Mouse (Mus musculus) lung, postnatal 10 days (tissue): Measurements from ENCODE around the gene Csnk1g2.
A peak's percentile ranks its signal among the peaks of the same experiment; 100 is the strongest.
"Not testable (repeated sequence)": the region's sequence is repeated elsewhere in the genome, so short reads cannot be mapped to it uniquely, and the experiment has no call there.

Source experiments
- DNase-seq: peaks from one replicate; pipeline ENCODE4 v3.0.0; 2021

Csnk1g2 gene

DNA sequence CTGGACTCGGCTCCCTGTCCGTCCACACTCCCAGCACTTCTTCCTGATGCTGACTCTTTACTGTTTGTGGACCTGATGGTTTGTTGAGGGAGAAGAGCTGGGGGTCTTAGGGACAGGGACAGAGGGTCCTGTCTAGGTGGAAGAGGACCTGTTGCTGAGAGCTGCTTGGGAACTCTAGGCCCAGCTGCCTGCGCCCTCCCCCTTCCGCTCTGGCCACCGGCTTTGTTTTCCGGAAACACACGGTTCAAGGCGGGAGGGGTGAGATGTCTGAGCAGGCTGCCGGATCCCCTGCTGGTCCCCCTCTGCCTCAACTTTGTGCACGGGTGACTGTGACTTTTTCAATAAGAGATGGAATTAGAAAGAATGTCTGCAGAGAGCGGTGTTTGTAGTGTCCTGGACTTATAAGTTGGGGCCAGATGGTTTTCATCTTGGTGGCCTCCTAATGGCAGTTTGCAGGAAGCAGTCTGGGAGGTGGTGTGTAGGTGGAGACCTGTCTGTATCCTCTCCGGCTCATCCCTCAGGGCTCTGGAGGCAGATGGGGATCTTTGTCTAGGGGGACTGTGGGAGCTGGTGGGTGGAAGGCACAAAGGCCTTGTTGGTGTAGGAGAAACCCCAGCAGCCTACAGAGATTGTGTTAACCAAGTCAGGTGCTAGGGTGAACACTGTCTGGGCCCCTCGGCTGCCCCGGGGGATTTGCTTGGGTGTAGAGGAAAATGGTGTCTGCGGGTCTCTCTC, 986 bp downstream of the Csnk1g2 start:
- DNase-seq, result peak; percentile 83

DNA sequence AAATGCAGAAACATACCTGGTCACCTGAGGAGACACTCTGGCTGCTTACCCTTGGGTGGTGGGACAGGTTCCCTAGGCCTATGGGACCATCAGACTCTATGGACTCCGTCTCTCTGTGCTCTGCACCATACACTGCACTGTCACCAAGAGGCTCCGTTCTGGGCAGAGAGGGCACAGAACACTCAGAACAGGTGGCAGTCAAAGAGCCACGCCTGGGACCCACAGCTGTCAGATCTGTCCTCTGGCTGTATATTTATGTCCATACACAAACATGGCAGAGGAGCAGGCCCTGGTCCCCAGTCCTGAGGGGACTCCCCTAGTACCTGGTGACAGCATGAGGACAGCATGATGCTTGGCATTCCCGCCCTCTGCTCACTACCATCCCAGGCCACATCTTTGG, 3.1 kb downstream of the Csnk1g2 start:
- no peak for DNase-seq

DNA sequence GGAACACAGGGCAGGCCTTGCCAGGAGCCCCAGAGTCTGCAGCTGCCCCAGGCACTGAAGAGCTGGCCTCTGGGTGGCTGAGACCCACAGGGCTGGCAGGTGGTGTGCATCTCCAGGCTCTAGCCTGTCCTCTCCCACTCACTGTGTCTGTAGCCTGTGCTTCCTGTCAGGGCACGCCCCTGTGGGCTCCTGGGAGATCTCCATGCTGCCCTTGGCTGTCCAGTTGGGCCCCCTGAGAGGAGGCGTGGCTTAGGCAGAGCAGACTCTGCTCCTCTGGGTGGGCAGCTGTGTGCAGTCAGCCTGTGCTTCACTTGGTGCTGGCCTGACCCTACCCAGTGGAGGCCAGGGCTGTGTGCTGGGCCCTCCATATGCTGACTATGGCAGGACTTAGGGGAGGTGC, 5.0 kb downstream of the Csnk1g2 start:
- peak; percentile 65 for DNase-seq

DNA sequence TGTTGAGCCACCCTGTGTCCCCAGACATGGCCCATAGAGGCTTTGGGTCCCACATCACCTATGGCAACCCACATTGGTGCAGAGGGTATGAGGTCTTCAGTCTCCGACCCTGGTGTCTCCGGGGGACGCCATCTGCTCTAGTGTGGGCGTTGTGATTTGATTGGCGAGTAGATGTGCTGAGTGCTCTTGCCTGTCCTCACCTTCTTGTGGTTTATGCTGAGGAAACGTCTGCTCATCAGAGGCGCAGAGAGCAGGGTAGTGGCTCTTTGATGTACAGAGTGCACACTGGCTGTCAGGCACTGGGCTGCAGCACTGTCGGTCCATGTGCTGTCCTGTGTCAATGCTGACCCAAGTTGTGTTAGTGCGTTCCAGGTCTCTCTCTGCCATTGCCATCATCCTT, 6.3 kb downstream of the Csnk1g2 start:
- DNase-seq, result no peak

DNA sequence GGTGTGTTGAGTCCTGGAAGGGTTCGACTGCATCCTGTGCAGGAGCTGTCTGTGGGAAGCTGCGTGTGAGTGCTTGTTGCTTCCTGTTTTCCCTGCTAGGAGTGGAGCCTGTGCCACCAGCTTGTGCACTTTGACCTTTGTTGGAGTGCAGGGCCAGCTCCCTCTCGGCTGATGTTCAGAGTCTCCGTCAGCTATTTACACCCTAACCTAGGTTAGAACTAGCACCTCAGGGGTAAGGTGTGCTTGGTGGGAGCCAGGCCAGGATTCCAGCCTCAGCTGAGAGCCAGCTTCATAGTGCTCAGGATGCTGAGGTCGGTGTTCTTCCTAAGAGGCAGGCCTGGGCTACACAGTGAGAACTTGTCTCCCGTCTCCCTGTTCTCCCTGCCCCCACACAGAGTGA, 12.7 kb downstream of the Csnk1g2 start:
- no peak for DNase-seq

DNA sequence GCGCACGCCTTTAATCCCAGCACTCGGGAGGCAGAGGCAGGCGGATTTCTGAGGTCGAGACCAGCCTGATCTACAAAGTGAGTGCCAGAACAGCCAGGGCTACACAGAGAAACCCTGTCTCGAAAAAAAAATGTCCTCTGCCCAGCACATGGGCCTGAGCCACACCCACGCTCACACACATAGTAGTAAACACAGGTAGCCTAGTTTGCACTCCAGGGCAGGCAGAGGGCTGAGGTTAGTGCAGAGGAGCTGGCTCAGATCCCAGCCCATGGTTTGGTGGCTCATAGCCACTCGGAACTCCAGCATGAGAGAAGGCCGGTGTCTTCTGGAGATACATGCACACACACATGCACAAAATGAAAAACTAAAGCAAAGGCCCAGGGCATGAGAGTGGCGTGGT, 24.3 kb downstream of the Csnk1g2 start:
- DNase-seq, result no peak

DNA sequence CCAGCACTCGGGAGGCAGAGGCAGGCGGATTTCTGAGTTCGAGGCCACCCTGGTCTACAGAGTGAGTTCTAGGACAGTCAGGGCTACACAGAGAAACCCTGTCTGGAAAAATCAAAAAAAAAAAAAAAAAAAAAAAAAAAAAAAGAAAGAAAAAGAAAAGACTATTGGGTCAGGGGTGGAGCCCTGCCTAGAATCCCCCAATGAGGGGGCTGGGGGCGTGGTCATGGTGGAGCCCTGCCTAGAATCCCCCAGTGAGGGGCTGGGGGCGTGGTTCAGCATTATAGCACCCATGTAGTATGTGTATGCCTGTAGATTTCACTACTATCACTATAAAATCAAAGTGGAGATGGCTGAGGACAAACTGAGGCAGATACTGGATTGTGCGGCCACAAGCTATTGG, 27.3 kb downstream of the Csnk1g2 start:
- not testable (repeated sequence) for DNase-seq

DNA sequence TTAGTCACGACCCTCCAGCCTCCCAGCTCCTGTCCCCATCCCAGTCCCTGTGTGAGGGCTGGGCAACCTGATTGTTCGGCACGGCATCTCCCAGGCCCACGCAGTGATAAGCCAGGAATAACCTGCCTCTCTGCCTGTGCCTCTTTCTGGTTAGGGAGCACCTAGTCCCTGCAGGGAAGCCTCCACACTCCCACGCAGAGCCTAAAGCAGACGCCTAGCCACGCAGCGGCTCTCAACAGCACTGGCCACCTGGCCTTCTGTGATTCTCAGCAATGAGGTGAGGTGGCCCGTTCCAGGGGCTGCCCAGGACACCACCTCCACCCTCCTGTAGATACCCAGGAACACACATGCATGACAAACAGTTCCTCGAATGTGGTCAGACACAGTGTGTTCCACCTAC, 27.8 kb downstream of the Csnk1g2 start:
- no peak for DNase-seq

DNA sequence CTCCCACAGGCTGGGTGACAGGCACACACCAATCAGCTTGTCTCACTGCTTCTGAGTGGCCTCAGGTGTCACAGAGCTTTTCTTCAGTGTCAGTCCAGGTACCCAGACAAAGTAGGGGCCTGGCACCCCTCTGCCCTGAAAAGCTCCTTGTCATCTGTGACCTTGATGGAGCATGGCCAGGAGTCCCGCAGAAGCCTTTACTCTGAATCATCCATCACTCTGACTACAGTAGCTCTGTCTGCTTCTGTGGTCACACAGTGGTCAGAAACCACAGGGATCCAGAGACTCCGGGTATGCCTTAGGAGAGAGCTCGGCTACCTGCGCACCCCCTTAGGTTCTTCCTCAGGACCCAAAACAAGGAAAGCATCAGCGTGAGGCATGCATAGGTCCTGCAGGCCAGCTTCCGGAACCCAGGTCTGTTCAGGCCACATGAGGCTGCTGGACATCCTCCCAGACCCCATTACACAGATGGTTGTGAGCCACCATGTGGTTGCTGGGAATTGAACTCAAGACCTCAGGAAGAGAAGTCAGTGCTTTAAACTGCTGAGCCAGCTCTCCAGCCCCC, 30.6 kb downstream of the Csnk1g2 start:
- no peak for DNase-seq

DNA sequence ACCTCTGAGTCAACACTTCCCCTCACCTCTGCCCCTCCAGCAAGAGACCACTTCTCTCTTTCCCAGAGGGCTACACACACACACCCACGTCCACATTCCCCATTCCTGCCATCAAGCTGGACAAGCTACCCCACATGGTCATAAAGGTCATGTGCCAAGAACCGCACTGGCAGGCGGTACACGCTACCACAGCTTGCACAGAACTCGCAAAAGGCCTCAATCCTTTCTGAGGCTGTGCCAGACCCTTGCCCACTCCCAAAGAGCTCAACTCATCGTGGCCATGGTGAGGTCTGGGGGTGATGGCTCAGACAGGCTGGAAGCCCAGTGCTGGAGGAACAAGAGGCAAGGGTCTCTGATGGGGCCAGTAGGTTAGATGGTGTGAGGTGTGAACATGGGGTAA, 32.2 kb downstream of the Csnk1g2 start:
- DNase-seq, result no peak

DNA sequence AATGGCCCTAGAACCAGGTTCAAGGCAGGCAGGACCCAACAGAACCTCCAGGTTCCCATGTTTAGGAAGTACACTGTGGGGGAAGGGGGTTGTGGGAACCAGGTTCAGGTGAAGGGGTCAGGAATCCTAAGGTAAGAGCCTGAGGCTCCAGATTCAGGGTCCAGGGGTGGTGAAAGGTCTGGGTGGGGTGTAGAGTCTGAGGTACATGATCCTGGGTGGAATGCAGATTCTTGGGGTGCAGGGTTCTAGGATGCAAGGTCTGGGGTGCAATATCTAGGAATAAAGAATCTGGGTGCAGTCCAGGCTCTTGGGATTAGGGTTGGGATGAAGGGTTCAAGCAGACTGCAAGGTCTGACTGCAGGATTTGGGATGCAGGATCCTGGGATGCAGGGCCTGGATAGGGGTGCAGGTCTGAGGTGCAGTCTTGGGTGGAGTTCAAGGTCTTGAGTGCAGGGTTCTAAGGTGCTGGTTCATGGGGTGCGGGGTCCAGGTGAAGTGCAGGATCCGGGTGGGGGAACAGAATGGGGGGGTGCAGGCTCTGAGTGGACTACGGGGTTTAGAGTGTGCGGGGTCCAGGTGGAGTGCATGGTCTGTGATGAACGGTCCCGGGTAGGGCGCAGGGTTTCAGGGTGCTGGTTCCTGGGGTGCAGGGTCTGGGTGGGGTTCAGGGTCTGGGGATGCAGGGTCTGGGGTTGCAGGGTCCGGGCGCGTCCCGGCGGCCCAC, 32.9 kb downstream of the Csnk1g2 start:
- DNase-seq, result no peak

DNA sequence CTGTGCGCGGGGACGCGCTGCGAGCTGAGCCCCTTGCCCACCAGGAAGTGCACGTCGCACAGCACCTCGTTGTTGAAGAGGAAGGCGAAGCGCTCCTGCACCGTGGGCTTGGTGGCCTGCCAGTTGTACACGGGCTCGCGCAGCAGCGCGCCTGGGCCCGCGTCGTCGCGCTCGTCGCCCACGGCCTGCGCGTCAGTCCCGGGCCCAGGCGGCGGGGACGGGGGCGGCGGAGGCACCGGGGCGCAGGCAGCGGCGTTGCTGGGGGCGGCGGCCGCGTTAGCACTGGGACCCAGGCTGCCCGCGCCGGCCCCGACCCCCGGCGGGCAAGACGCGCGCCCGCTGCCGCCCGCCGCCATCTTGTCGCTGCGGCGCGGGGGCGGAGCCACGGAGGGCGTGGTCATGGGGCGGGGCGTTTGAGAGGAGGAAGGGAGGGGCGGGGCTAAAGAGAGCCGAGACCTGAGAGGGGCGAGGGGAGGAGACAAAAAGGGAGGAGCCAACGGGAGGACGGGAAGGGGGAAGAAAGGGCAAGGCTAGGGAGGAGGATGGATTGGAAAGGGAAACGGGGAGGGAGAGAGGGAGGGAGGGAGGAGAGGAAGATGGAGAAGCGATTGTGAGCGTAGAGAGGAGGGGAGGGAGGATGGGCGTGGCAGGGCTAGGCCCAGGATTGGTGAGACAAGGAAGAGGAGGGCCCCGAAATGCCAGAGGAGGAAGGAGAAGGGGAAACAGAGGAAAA, 33.7 kb downstream of the Csnk1g2 start:
- DNase-seq, result peak; percentile 99

DNA sequence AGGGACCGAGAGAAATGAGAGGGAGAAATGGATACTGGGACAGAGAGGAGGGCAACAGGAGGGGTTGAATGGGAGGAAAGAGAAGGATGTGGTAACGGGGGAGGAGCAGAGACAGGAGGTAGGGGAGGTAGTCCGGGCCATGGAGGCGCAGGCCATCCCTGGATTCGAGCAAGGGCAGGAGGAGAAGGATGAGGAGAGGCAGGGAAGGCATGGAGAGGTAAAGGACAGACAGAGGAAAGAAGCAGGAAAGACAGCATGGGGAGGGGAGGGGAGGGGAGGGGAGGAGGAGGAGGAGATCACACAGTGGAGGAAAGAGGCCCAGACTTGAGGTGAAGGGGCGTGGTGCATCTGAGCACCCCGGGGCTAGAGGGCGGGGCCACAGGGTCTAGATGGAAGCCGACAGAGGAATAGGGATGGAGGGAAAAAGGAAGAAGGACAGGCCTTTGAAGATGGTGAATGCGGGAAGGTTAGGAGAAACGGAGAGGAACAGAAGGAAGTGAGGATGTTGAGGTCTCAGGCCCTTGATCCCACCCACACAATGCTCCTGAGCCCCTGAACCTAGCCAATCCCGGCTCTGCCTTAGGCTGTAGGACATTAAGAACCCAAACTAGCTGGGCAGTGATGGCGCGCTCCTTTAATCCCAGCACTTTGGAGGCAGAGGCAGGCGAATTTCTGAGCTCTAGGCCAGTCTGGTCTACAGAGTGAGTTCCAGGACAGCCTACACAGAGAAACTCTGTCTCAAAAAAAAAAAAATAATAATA, 34.4 kb downstream of the Csnk1g2 start, which contains the start of gene Btbd2:
Gene Btbd2, minus strand, starts transcription at position 209 of the 761 bp plus-strand sequence.
- peak; percentile 45 for DNase-seq

DNA sequence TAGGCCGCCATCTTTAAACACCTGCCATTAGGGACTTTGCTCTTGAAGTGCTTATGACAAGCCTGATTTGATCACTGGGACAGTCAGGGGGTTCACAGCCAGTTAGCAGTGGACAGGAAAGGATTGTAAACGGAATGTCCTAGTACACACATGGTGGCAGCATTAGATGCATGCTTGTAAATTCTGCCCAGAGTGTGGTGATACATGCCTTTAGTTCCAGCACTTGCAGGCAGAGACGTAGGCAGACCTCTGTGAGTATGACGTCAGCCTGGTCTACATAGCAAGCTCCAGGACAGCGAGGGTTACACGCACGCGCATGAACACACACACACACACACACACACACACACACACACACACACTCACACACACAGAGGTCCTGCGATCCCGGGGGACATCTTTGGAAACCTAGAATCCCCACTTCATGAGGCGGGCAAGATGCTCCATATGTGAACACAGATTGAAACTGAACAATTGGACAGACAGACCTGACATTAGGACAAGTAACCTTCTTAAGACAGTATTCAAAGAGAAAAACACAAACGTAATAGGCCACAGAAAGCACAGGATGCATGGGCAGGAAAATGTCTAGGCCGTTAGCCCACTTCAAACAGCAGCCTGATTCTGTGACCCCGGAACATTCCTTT, 35.7 kb downstream of the Csnk1g2 start:
- no peak for DNase-seq

DNA sequence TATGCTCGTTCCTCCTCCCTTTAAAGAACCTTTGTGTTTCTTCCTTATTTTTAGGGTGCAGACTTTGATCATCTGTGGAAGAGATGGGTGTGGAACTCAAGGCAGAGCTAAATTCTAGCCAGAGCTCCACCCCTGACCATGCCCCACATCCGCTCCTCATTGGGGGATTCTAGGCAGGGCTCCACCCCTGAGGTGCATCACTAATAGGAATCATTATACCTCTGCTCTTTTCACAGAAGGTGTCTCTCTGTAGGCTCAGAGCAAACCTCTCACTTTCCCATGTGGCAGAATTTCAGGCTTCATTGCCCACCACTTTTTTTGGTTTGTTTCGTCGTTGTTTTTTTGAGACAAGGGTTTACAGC, 36.2 kb downstream of the Csnk1g2 start:
- no peak for DNase-seq

DNA sequence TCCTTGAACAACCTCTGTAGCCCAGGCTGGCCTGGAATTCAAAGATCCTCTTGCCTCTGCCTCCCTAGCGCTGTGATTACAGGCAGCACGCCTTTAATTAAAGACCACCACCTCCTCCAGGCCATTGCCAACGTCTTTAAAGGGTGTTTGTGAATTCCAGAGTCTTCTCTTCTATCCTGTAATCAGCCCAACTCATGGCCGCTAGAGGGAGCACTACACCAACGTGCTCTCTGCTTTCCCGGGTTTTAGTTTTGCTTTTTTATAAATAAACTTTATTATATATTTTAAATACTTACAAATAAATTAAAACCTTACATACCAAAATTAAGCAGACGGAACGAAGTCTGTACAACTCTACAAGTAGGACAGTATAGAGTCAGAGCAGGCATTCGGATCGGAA, 36.6 kb downstream of the Csnk1g2 start:
- peak; percentile 87 for DNase-seq

DNA sequence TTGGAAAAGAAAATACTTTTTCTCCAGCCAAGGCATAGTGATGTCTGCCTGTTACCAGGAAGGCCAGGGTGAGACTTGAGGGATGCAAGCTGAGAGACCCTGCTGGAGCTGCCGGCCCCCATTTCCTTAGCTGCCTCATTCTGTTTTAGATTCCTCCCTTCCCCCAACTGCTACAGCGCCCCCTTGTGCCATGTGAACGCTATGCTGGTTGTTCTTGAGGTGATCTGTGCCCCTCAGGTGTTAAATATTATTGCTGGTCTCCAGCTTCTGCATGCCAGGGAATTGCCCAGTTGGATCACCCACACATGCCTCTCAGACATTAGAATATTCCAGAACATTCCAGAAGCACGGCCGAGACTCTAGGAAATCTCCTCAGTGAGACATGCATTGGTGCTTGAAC, 38.5 kb downstream of the Csnk1g2 start:
- DNase-seq, result peak; percentile 81

DNA sequence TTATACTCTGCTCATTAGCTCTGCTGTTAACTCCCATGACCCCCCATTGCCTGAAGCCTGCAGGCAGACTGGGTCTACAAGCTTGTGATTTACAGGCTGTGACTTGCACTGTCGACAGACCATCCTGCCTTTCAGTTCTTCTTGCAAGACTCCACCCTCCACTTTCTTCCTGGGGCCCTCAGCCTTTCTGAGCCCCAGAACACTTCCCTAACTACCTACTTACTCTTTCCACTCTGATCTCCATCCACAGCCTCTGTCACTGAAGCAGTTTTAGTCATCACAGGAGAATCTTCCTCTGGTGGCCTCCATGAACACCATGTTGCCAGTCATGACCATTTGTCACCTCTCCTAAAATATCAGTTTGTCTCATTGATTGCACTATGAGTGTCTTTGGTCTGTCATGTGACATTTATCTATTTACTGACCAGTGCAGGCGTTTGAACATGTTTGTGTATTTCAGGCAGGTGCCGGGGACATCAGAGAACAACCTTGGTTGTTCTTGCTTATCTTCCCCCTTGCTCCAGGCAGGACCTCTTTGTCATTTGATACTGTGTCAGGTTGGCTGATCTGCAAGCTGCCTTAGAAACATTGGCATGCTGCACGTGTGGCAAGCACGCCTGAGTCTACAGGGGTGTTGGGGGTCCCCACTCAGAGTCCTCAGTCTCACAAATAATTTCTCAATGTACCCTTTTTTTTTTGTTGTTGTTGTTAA, 41.0 kb downstream of the Csnk1g2 start:
- no peak for DNase-seq

DNA sequence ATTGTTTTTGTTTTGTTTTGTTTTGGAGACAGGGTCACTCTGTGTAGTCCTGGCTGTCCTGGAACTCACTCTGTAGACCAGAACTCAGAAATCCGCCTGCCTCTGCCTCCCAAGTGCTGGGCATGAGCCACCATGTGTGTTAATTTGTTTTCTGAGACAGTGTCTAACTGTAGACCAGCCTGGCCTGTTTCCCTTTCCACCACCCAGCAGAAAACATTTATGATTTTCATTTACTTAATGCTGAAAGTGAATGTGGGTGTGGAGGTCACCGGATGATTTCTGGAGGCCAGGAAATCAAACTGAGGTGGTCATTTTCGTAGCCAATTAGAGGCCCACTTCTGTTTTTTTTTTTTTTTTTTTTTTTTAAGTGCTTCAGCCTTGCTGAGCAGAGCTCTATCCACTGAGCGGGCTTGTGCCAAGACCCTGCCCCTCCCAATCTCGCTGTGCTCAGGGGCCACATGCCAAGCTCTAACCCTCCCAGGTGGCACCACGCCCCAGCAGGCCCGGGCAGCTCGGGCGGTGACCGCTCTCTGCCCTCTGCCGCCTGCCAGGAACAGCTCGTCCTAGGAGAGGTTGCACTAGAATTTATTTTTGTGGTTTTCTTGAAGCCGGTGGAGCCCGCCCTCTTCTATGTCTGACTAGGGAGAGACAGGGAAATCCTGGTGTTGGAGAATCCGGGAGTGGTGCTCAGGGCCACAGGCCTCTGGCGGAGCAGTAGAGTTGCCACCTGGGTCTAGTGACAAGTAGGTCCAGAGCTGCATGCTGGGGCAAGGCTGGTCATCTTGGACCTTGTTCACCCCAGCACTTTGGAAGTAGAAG, 41.8 kb downstream of the Csnk1g2 start:
- peak; percentile 94 for DNase-seq

DNA sequence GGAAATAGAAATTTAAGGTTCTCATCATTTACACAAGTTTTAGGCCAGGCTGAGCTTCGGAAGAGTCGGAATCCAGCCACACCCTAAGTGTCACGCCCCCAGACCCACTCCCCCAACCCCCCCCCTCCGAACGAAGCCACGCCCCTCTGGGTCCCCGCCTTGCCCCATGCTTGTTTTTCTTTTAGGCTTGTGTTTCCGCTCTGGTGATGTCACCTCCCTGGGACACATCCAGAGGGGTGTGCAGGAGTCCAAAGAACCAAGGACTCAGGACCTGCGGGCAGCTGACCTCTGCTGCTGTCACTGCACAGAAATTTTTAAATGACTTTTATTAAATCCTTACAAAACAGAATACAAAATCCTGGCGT, 42.4 kb downstream of the Csnk1g2 start:
- peak; percentile 91 for DNase-seq

DNA sequence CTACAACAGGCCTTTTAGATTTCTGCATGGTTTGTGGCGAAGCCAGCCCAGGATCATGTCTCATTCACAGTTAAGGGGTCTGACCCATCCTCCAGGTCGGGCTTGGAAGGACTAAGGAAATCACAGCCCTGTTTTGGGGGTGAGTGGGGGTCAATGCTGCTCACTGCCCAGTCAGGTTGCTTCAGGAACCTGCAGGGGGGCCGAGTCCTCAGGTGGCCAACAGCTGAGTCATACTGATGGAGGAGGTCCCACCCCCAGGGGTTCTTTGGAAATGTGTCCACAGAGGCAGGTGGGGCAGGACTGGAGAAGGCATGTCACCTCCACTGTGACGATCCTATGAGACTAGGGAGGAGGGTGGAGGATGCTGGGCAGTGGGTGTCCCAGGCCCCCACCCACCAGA, 42.8 kb downstream of the Csnk1g2 start:
- DNase-seq, result peak; percentile 32
